Mouse (Mus musculus) T-helper 2 cell (primary cell): ENCODE measurements around the gene Smchd1.
"Not testable (repeated sequence)": the region's sequence is repeated elsewhere in the genome, so short reads cannot be mapped to it uniquely, and the experiment has no call there.

Experiments
- in situ Hi-C: fragments of 300-600 bp; cut with MboI, MseI; formaldehyde crosslinking; loops from one replicate; pipeline ENCODE4 v1.15.1; 2025; ENCODE audit warnings: high pct_unique_total_duplicates

Smchd1 gene

GRCm38 (mm10) chr17:71474762-71475704 is at the start of gene Smchd1:
Gene Smchd1 (minus strand): TSS chr17:71475343.
- in situ Hi-C loops: no loop called here

- in situ Hi-C loops: no loop called here
Observed at GRCm38 (mm10) chr17:71510297-71510696, 35.2 kb upstream of the Smchd1 start.

- in situ Hi-C loops: loop anchor here (5.0 kb wide), 1 partner anchor 130 kb away; no protein-coding TSS in a partner anchor
Observed at GRCm38 (mm10) chr17:71506832-71507231, 31.7 kb upstream of the Smchd1 start.

- in situ Hi-C loops: no loop called here
Observed at GRCm38 (mm10) chr17:71495784-71496183, 20.6 kb upstream of the Smchd1 start.

- in situ Hi-C loops: no loop called here
Observed at GRCm38 (mm10) chr17:71491332-71491686, 16.2 kb upstream of the Smchd1 start.

- in situ Hi-C loops: no loop called here
Observed at GRCm38 (mm10) chr17:71490666-71491331, 15.7 kb upstream of the Smchd1 start.

GRCm38 (mm10) chr17:71489703-71490461 is 14.7 kb upstream of the Smchd1 start:
- in situ Hi-C loops: no loop called here

GRCm38 (mm10) chr17:71486231-71486851 is 11.2 kb upstream of the Smchd1 start:
- in situ Hi-C loops: no loop called here

GRCm38 (mm10) chr17:71485791-71486230 is 10.7 kb upstream of the Smchd1 start:
- in situ Hi-C loops: no loop called here

GRCm38 (mm10) chr17:71484711-71485110 is 9.6 kb upstream of the Smchd1 start:
- in situ Hi-C loops: no loop called here

- in situ Hi-C loops: no loop called here
Observed at GRCm38 (mm10) chr17:71483418-71484060, 8.4 kb upstream of the Smchd1 start.

GRCm38 (mm10) chr17:71479381-71479901 is 4.3 kb upstream of the Smchd1 start:
- in situ Hi-C loops: no loop called here

- in situ Hi-C loops: no loop called here
Observed at GRCm38 (mm10) chr17:71477481-71477880, 2.3 kb upstream of the Smchd1 start.

GRCm38 (mm10) chr17:71476346-71477020 is 1.3 kb upstream of the Smchd1 start:
- in situ Hi-C loops: no loop called here

GRCm38 (mm10) chr17:71475705-71476089 is 554 bp upstream of the Smchd1 start:
- in situ Hi-C loops: no loop called here

- in situ Hi-C loops: no loop called here
Observed at GRCm38 (mm10) chr17:71474128-71474527, 1.0 kb downstream of the Smchd1 start.

- in situ Hi-C loops: no loop called here
Observed at GRCm38 (mm10) chr17:71471261-71471660, 3.9 kb downstream of the Smchd1 start.

GRCm38 (mm10) chr17:71460312-71460711 is 14.8 kb downstream of the Smchd1 start:
- in situ Hi-C loops: no loop called here

GRCm38 (mm10) chr17:71459818-71460217 is 15.3 kb downstream of the Smchd1 start, which contains the start of gene Gm4707:
Gene Gm4707 (minus strand): TSS chr17:71459918.
- in situ Hi-C loops: no loop called here

GRCm38 (mm10) chr17:71457361-71457760 is 17.8 kb downstream of the Smchd1 start:
- in situ Hi-C loops: not testable (repeated sequence)
